Mouse (Mus musculus) urinary bladder, adult 2 months (tissue): ENCODE measurements around the gene Angptl3. TPM values are rescaled to one million over a fixed set of nuclear protein-coding genes. Genes with fewer than 3 reads are reported as not detected.

ENCODE experiments used
- DNase-seq: peaks from one replicate; pipeline ENCODE4 v3.0.0; 2022; ENCODE audit warnings: low spot score
- polyA plus RNA-seq: library from polyadenylated mRNA; depleted of rRNA; stranded (reverse); fragments of >200 nt; gene quantifications from 2 replicates; pipeline ENCODE4 v1.2.3, GENCODE M21; 2012; rRNA removed

The Angptl3 gene
- polyA plus RNA-seq = 0.04 TPM in 1 of 2 replicates, not detected in the other

DNA sequence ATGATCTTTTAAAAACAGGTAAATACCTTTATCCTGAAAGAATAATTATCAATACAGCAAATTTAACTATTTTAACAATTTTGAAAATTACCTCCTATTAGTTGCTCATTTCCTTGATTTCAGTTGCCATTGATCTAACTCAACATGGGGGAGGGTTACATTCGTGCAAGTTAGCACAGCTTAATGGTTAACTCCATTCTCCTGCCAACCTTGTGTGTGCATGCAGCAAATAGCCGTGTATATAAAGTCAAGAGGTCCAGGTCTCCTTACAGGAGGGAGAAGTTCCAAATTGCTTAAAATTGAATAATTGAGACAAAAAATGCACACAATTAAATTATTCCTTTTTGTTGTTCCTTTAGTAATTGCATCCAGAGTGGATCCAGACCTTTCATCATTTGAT is at the start of gene Angptl3:
TSS of gene Angptl3 (plus strand) at position 269 of the 400 bp plus-strand sequence.
- no peak for DNase-seq

DNA sequence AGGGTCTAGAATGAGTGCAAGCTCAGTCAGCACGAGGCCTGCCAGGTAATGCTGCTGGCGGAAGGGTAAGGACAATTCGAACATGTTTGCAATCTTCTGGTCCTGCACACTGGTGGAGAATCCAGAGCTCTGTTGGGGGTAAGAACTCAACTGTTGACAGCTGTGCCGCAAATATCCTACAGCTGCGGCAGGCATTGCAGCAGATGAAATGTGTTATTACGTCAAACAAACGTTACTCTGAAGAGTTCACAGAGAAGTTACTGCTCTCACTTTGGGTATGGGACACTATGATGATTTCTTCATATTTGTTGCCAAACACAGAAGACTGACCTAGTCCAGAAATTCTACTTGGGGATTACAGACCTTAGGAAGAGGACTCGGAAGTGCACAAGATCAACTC is 46.1 kb upstream of the Angptl3 start:
- no peak for DNase-seq

DNA sequence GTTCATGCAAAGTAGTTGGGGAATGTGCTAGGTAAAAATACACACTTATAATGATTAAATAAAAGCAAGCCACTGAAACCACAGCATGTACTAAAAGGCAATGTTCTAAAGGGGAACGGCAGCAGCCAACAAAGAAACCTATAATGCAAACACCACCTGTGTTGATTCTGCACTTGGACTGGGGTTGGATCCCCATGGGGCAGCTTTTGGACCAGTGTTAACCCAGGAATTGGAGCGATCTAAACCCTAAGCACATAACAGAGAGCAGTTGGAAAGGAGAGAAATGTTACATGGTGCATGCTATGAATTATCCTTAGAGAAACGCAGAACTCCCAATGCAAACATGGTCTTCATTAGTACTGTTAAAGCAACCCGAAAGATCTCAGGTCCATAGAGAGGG is 37.3 kb upstream of the Angptl3 start:
- no peak for DNase-seq

DNA sequence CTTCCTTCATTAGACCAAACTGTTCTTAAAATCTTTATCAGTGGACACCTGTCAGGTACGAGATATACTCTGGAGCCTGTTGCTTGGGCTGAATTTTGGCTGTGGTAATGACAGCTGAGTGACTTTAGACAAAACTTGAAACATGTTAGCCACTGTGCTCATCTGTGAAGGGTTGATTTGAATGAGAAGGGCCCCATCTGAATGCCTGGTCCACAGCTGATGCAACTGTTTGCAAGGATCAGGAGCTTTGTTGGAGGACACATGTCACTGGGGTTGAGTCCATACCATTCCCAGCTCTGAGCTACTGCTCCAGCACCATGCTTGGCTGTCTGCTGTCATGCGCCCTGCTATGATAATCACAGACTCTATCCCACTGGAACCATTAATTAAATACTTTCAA is 25.2 kb upstream of the Angptl3 start:
- DNase-seq = no peak

DNA sequence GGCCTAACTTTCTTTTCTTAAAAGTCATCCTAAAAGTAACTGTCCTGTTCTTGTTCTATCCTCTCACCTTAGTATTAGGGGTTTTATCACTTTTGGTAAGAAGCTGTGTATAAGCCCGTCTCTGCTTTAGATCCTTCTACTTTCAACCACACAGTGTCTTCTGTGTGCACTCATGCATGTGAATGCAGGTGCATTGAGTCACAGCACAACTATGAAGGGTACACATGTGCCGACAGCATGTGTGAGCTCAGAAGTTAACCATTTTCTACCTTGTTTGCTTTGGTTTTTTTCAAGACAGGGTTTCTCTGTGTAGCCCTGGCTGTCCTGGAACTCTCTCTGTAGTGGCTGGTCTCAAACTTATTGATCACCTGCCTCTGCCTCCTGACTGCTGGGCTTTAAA is 24.4 kb upstream of the Angptl3 start:
- DNase-seq = no peak

DNA sequence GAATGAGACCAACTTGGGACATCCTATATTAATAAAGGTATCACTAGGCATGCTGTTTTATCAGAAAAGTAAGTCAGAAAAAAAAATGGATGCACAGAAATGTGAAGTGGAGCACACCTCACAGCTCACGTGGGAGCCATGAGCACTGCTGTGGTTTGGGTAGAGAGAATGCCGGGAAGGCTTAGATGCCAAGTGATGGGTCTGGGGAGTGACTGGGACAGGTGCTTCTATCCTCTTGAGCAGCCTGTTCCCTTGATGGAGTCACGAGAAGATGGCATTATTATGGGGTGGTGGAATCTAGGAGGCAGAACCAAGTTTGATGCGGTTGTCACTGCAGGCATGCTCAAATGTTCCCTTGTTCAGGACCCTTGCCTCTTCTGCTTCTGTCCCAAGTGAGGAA is 19.7 kb upstream of the Angptl3 start:
- no peak for DNase-seq

DNA sequence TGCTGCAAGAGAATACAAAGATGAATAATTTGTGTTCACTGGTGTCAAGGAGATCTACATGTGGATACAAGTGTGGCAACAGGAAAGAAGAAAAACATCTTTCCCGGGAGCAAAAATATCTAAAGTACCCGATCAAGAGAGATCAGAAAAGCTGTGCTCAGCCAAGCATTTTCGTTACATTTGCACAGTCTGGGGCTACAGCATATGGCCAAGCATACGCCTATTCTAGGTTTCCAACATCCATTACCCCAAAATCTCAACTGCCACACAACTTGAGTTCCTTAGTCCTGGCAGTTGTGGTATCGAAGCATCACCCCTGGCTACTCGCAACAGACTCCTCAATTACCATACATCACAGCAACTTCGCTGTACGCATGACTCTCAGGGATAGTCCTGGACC is 8.5 kb upstream of the Angptl3 start:
- no peak for DNase-seq

DNA sequence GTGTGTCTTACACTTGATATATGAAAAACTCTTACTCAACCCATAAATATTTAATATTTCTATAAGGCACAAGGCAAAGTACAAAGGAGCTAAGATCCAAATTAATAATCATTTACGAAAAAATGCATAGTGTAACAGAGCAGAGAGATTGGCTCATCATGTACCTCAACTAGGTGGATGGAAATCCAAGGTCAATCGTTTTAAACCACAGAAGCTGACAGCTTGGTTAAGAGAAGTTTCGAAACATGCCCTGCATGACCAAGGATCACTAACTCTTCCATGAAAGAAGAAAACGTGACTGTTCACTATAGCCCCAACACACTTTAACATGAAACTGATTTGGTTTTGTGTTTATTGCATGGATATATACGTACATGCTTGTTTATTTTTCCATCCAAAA is 2.4 kb upstream of the Angptl3 start:
- no peak for DNase-seq

DNA sequence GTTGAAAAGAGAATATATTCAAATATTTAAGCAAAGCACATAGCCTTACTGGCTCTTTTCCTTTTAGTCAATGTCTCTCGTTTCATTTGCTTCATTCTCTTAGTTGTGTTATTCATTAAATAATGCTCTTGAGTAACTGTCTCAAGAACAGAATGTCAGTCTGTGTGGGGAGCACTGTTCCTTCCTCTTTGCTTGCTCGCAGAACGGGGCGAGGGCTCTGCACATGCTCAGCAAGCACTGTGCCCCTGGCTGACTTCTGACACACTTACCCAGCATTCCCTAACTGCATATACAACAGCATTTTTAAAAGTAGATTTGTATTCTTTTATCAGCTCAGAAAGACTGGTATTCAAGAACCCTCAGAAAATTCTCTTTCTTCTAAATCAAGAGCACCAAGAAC is 2.2 kb downstream of the Angptl3 start:
- no peak for DNase-seq

DNA sequence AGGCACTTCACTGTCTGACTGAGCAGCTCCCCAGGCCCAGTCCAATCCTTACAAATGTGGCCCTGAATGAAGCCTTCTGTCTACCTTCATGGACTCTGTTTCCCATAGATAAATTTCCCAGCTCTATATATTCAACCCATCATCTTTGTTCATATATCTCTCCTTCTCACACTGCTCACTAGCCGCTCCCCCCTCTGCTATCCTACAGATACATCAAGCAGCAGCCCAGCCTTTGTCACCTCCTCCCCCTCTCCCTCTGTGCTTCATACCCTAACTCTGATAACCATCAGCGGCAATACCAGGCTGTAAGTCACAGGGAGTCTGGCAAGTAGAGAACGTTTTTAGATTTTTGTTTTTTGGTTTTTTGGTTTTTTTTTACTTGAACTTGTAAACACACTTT is 14.1 kb downstream of the Angptl3 start:
- DNase-seq = no peak

DNA sequence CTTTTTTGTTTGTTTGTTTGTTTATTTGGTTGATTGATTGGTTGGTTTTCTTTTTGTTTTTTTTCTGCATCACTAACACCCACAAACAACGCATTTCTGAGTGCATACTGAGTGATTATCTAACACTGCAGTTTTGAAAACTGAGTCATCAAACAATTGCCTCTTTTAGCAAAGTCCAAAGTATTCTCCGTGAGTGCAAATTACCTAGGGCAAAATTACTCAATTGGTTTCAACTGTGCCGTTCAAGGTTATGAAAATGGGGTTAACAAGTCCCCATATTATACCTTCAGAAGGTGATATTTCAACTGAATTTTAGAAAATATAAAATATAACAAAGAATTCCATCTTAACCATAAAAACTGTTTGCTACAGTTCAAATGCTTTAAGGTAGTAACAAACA is 15.7 kb downstream of the Angptl3 start:
- DNase-seq = no peak

DNA sequence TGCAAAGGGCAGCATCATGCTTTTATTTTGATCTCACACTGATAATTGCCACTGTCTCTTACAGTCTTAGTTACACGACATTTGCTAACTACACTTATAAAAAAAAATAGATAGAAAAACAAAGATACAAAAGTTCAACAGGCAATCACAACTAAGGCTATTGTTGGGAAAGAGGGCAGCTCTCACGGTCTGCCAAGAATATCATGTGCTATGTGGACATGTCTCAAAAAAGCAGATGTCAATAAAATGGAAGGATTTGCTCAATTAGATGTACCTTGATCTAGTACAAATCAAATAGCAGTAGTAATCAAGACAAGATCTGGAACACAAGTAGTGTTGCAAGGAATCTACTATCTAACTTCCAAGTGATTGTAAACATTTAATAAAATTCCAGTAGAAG is 17.8 kb downstream of the Angptl3 start:
- no peak for DNase-seq

DNA sequence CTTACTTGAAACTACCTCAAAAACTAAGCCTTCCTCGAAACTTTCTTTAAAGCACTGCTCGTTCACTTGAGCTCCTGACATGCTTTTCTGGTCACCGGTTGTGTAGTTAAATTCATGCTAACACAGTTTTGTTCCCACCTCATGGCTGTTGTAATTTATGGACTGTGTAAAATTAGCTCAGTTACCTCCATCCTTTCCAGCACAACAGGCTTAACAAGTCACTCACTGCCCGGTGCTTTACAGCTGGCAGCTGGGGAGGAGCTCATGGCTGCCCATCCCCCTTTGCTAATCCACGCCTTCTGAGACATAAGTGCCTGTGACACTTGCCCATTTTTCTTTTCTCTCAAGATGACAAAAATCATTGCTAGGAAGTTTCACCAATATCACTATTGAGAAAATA is 33.8 kb downstream of the Angptl3 start:
- no peak for DNase-seq

DNA sequence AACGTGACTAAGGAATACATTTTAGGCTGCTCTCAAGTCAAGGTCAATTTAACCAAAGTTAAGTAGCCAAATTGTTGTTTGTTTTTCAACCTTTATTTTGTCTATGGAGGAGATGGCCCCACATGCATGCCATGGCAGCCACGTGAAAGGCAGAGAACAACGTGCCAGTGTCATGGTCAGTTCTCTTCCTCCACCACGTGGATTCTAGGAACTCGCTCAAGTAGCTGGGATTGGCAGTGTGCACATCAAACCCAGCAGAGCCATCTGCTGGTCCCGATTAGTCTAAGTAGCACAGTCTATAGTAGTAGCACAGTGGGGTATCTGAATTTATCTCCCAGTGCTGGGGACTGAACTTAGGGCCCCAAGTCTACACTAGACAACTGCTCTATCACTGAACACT is 38.1 kb downstream of the Angptl3 start:
- no peak for DNase-seq

DNA sequence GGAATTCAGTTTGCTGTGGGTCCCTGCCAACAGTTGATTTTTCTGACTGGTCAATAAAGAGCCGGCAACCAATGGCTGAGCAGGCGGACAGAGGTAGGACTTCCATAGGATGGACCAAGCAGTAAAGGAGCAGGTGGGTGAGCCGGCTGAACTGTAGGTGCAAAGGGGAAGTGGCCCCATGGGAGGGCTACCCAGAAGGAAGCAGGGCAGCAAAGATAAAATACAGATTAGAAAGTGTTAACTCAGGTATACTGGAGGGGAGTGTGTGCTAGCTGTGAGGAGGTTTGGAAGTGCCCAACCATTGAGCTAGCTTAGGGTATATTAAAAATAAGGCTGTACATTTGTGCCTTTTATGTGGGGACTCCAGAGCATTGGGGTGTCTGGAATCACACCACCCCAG is 47.3 kb downstream of the Angptl3 start:
- no peak for DNase-seq

DNA sequence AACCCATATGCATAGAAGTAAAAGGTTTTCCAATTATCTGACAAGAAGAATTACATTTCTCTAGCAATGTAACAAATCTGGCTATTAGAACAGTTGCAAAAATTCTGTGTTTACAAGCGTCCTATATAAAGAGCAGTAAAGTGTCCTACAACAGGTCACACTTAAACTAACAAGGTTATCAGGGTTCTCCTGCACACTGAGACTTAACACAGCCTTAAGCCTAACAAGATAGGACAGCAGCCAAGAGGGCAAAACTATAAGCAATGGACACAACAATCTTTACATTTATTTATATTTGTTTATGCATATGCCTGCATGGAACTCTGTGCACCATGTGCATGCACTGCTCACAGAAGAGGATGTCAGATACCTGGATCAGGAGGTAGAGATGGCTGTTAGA is 50.4 kb downstream of the Angptl3 start:
- DNase-seq = no peak

DNA sequence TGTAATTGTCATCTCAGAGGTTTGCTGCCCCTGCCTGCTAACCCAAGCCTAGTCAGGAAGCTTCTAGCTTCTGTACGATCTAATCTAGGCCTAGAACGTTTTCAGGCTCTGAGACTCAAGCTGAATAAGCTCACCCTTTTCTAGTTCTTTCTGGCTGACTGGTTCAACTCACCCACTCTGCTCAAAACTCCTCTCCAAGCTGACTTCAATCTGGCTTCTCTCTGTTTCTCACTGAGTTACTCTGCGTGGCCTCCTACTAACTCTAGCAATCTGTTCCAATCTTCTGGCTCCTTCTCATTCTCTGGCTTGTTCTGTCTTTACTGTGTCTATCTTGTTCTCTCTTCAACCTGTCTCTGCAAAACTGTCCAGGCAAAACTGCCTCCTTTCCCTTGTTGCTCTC is 53.1 kb downstream of the Angptl3 start:
- DNase-seq = no peak

DNA sequence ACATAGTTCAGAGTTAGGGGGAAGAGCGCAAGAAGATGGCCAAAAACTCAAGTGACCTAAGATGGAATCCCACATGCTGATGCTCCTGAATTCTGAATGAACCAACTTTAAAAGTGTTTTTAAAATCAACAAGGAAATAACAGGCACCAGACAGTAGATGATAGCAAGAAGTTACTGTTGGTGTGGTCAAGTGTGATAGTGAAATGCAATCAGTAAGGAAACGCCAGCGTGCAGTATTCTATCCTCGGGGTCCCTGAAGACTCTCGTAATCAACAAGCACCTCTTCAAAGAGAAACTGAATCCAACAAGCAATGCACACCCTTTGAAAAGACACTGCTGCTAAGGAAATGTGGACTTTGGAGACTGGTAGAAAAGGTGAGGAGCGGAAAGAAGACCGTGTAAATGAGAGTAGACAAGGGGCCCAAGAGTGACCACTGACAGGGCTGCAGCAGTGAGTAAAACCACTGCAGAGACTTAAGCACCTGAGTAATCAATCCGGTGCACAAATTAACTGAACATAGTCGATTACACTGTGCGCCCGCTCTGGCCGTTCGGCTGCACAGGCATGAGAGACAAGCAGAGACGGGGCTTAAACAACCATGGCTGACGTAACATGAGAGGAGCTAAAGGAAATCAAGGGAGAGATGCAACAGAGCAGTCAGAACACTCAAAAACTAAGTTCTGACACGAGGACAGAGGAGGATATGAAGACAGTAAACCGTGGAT is 57.2 kb downstream of the Angptl3 start:
- no peak for DNase-seq

DNA sequence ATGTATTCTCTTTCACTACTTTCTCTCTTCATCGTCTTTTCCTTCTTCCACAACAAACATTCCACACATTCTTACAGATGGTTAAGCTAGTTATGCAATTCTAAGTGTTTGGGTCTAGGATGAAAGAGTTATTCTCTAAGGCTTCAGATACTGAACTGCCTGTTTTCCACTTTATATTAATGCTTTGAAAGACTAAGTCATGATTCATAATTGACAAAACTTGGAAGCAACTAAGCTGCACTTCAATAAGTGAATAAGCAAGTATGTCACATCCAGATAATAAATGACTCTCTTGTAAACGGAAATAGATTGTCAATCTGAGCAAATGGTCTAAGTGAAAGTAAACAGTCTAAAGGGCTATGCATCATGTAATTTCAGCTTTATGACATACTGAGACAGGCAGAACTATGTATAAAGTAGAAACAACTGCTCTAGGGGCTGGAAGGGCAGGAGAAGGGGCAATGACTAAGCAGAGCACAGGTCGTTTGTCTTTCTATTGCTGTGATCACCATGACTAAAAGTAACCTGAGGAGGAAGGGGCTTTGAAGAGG is 60.5 kb downstream of the Angptl3 start:
- DNase-seq = no peak

DNA sequence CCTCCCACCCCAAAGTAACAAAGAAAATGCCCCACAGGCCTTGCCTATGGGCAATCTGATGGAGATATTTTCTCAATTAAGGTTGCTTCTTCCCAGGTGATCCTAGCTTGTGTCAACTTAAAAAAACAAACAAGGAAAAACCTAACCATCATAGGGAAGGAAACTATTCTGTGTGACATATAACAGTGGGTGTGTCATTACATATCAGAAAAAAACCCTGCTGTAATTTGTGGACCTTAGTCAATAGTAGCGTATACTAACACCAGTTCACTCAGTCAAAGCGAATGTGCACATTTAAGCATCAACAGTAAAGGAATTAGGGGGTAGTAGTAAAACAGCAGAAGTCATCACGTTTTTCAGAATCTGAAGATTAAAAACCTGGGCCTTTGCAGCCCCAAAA is 61.0 kb downstream of the Angptl3 start:
- no peak for DNase-seq
